ENCODE assay signal across 21 mouse cellular contexts in genomic region chr16:57235871-57236510, GRCm38 (mm10). TPM values are rescaled to one million over a fixed set of nuclear protein-coding genes. Genes with fewer than 3 reads are reported as not detected.
DNase-seq lines count a peak whose midpoint lies in the region; ATAC-seq and TF ChIP-seq lines count a peak whose summit lies in the region.
"Had no signal": no experiment of that assay in that cellular context is flagged by ENCODE, and none has a peak within 500 bp of the region (broad histone marks: within the 10 kb centered on the region; RNA-seq: fewer than 3 reads in every experiment).

No protein-coding gene starts in this region.

- H3K9me3 ChIP-seq in kidney, postnatal 0 days (replicated peaks; ENCODE audit: low read length) = no peaks in the 10 kb centered on the region
- no peaks in the 10 kb centered on the region for H3K9me3 ChIP-seq in hindbrain, embryonic 13.5 days
- H3K9me3 ChIP-seq: forebrain, embryonic 12.5 days; heart, embryonic 15.5 days; hindbrain, embryonic 10.5 days; hindbrain, embryonic 15.5 days had no signal

- H3K4me1 ChIP-seq in kidney, postnatal 0 days (replicated peaks; ENCODE audit: insufficient read depth, low read length) = no peaks in the 10 kb centered on the region
- H3K4me1 ChIP-seq in embryonic fibroblast, embryonic 13.5 days (ENCODE audit: control insufficient read depth, insufficient read depth, low read length) = peaks cover 2% of the 10 kb centered on the region; the same call in 1 of the 2 replicates
- H3K4me1 ChIP-seq in hindbrain, embryonic 13.5 days (replicated peaks) = no peaks in the 10 kb centered on the region
- H3K4me1 ChIP-seq: forebrain, embryonic 12.5 days; hindbrain, embryonic 10.5 days; hindbrain, embryonic 15.5 days had no signal

- no peak for TF ChIP-seq POLR2A in embryonic fibroblast, embryonic 13.5 days (IDR thresholded peaks at IDR 0.05; ENCODE audit: low read depth, low read length)

- H3K36me3 ChIP-seq in kidney, postnatal 0 days (ENCODE audit: insufficient read depth, low read length) = no peaks in the 10 kb centered on the region
- H3K36me3 ChIP-seq in hindbrain, embryonic 13.5 days = no peaks in the 10 kb centered on the region
- H3K36me3 ChIP-seq: forebrain, embryonic 12.5 days; heart, embryonic 15.5 days; hindbrain, embryonic 10.5 days; hindbrain, embryonic 15.5 days had no signal

- H3K9ac ChIP-seq in kidney, postnatal 0 days (ENCODE audit: low read depth, low read length) = no peak overlapping the region
- H3K9ac ChIP-seq in hindbrain, embryonic 13.5 days = no peak overlapping the region
- H3K9ac ChIP-seq: forebrain, embryonic 12.5 days; forebrain, postnatal 0 days; heart, embryonic 15.5 days; hindbrain, embryonic 15.5 days had no signal

- H3K4me3 ChIP-seq in kidney, postnatal 0 days (replicated peaks; ENCODE audit: low read depth, low read length) = no peak overlapping the region
- H3K4me3 ChIP-seq in embryonic fibroblast, embryonic 13.5 days (ENCODE audit: insufficient read depth, low read length) = no peak overlapping the region
- H3K4me3 ChIP-seq in hindbrain, embryonic 13.5 days = no peak overlapping the region
- H3K4me3 ChIP-seq: forebrain, embryonic 12.5 days; heart, embryonic 15.5 days; hindbrain, embryonic 10.5 days; hindbrain, embryonic 15.5 days had no signal

- no peaks in the 10 kb centered on the region for H3K27me3 ChIP-seq in kidney, postnatal 0 days (ENCODE audit: insufficient read depth, low read length)
- no peaks in the 10 kb centered on the region for H3K27me3 ChIP-seq in hindbrain, embryonic 13.5 days
- H3K27me3 ChIP-seq: forebrain, embryonic 12.5 days; heart, embryonic 15.5 days; hindbrain, embryonic 15.5 days had no signal

- WGBS in kidney, postnatal 0 days = 57% methylated on average over 7 of the region's 7 CpGs
- 81% methylated on average over 7 of the region's 7 CpGs for WGBS in hindbrain, embryonic 13.5 days

- no peak overlapping the region for H3K27ac ChIP-seq in kidney, postnatal 0 days
- peak overlapping the region; percentile 76 for H3K27ac ChIP-seq in embryonic fibroblast, embryonic 13.5 days (ENCODE audit: insufficient read depth, low read length)
- H3K27ac ChIP-seq in hindbrain, embryonic 13.5 days = no peak overlapping the region
- H3K27ac ChIP-seq: forebrain, embryonic 12.5 days; heart, embryonic 15.5 days; hindbrain, embryonic 10.5 days; hindbrain, embryonic 15.5 days had no signal

- no peak overlapping the region for H3K4me2 ChIP-seq in kidney, postnatal 0 days (ENCODE audit: low read length)
- H3K4me2 ChIP-seq in hindbrain, embryonic 13.5 days = no peak overlapping the region
- H3K4me2 ChIP-seq: forebrain, embryonic 12.5 days; heart, embryonic 11.5 days; heart, embryonic 15.5 days; hindbrain, embryonic 15.5 days had no signal

- no peak for ATAC-seq in kidney, postnatal 0 days (replicated peaks; ENCODE audit: low FRiP score, low read depth)
- ATAC-seq in hindbrain, embryonic 13.5 days (ENCODE audit: low FRiP score) = no peak
- ATAC-seq: forebrain, postnatal 0 days; intestine, embryonic 16.5 days had no signal

- peak; percentile 27 for DNase-seq in kidney, postnatal 0 days (ENCODE audit: low spot score)
- DNase-seq in kidney, postnatal 36 days = no peak
- peak; percentile 76 for DNase-seq in 3T3-L1 (ENCODE audit: low read depth, low spot score)
- DNase-seq in NIH3T3 (ENCODE audit: low read depth) = peak; percentile 37
- DNase-seq in frontal cortex, postnatal 36 days (ENCODE audit: low spot score in 2 of 2) = no peak
- DNase-seq: adrenal gland, adult 2 months; adrenal gland, postnatal 25 days; cerebellum, adult 18-20 months; cerebellum, adult 9-11 months; cerebellum, postnatal 36 days; forebrain, postnatal 0 days; gastrocnemius, postnatal 10 days; heart, adult 18-20 months had no signal

- TF ChIP-seq CTCF in kidney, postnatal 0 days (IDR thresholded peaks at IDR 0.05; ENCODE audit: low read depth) = no peak
- TF ChIP-seq CTCF in embryonic fibroblast, embryonic 13.5 days (IDR thresholded peaks at IDR 0.05; ENCODE audit: borderline replicate concordance, insufficient read depth, low read length) = no peak

RNA-seq across cellular contexts. Expression of gene Tbc1d23, which starts 4.7 kb away (rescaled TPM):
- polyA plus RNA-seq in kidney, postnatal 0 days (2015; fragmentation: Nextera tagmentation; extraction: Ambion mirVana) = 22.5 and 24.7 TPM in 2 replicates
- 47.6 and 52.5 TPM in 2 replicates for polyA plus RNA-seq in embryonic fibroblast, embryonic 13.5 days (2011; ENCODE audit: insufficient read length, low read depth, missing spikeins)
- polyA plus RNA-seq in hindbrain, embryonic 13.5 days (2015; fragmentation: Nextera tagmentation; extraction: Ambion mirVana) = 29.0 and 33.5 TPM in 2 replicates

RNA-seq across cellular contexts. Expression of gene Tmem30c, which starts 56.7 kb away (rescaled TPM):
- not detected in 2 replicates for polyA plus RNA-seq in kidney, postnatal 0 days (2015; fragmentation: Nextera tagmentation; extraction: Ambion mirVana)
- polyA plus RNA-seq in embryonic fibroblast, embryonic 13.5 days (2011; ENCODE audit: insufficient read length, low read depth, missing spikeins) = 0.13 and 0.19 TPM in 2 replicates
- polyA plus RNA-seq in hindbrain, embryonic 13.5 days (2015; fragmentation: Nextera tagmentation; extraction: Ambion mirVana) = 0.12 and 0.18 TPM in 2 replicates
- polyA plus RNA-seq: adrenal gland, adult 2 months; heart, embryonic 15.5 days; intestine, embryonic 16.5 days had no signal

Comparison
In these comparisons a context has a peak if more than half of its experiments do, and no peak if none do; other contexts are left out.
1. DNase-seq: peak in kidney, postnatal 0 days (single experiment), 3T3-L1 (single experiment) and NIH3T3 (single experiment); none in kidney, postnatal 36 days (0 of 2) and frontal cortex, postnatal 36 days (0 of 2).